Mouse (Mus musculus) hindbrain, embryonic 14.5 days (tissue): Measurements from ENCODE around the gene Gm3238. TPM values are rescaled to one million over a fixed set of nuclear protein-coding genes. Genes with fewer than 3 reads are reported as not detected.

ENCODE experiments used
- ATAC-seq: fragments of 200-750 bp; cut with Nextera tagmentation; 2 replicates; pipeline ENCODE4 v1.8.0; 2017; ENCODE audit warnings: moderate number of reproducible peaks, mild to moderate bottlenecking, moderate TSS enrichment, moderate library complexity; ENCODE audit not compliant: low FRiP score
- DNase-seq: peaks from one replicate; pipeline ENCODE4 v3.0.0-alpha.2; 2015; ENCODE audit warnings: low spot score
- H3K27ac ChIP-seq: fragments of 300-500 bp; sonication (generic); 2 replicates; pipeline ENCODE4 v1.5.1; 2014; ENCODE audit warnings: mild to moderate bottlenecking, moderate library complexity
- H3K27me3 ChIP-seq: fragments of 300-500 bp; sonication (generic); 2 replicates; pipeline ENCODE4 v1.6.1; 2014; ENCODE audit warnings: mild to moderate bottlenecking, low read length, mixed read lengths; ENCODE audit not compliant: control insufficient read depth, insufficient read depth
- H3K36me3 ChIP-seq: fragments of 300-500 bp; sonication (generic); replicated peaks from 2 replicates; pipeline ENCODE4 v1.6.1; 2014; ENCODE audit not compliant: control insufficient read depth, insufficient read depth
- H3K4me1 ChIP-seq: fragments of 300-500 bp; sonication (generic); replicated peaks from 2 replicates; pipeline ENCODE4 v1.6.1; 2014; ENCODE audit warnings: antibody characterized with exemption, low read length, mixed read lengths; ENCODE audit not compliant: control insufficient read depth, insufficient read depth
- H3K4me2 ChIP-seq: fragments of 300-500 bp; sonication (generic); replicated peaks from 2 replicates; pipeline ENCODE4 v1.6.1; 2014; ENCODE audit warnings: mild to moderate bottlenecking, moderate library complexity
- H3K4me3 ChIP-seq: fragments of 300-500 bp; sonication (generic); replicated peaks from 2 replicates; pipeline ENCODE4 v1.5.1; 2014; ENCODE audit warnings: mild to moderate bottlenecking, low read length
- H3K9ac ChIP-seq: fragments of 300-500 bp; sonication (generic); 2 replicates; pipeline ENCODE4 v1.6.1; 2014
- H3K9me3 ChIP-seq: fragments of 300-500 bp; sonication (generic); 2 replicates; pipeline ENCODE4 v1.6.1; 2016; ENCODE audit warnings: low read length; ENCODE audit not compliant: control insufficient read depth
- whole genome bisulfite sequencing: fragments of 180-500 bp; shearing (Covaris S2); extraction: QIAGEN DNeasy Blood & Tissue Kit; methylation state at CpG from one replicate; pipeline ENCODE4 v1.1.7; 2014; 5-methylcytosine and 5-hydroxymethylcytosine counted together
- polyA plus RNA-seq: library from polyadenylated mRNA; unstranded; fragments of >200 nt; fragmentation: Nextera tagmentation; extraction: Ambion mirVana; gene quantifications from 2 replicates; pipeline ENCODE4 v1.2.1, GENCODE M21; 2014

Gm3238 gene
- polyA plus RNA-seq, 1 experiment from 2014 or later, result not detected

DNA sequence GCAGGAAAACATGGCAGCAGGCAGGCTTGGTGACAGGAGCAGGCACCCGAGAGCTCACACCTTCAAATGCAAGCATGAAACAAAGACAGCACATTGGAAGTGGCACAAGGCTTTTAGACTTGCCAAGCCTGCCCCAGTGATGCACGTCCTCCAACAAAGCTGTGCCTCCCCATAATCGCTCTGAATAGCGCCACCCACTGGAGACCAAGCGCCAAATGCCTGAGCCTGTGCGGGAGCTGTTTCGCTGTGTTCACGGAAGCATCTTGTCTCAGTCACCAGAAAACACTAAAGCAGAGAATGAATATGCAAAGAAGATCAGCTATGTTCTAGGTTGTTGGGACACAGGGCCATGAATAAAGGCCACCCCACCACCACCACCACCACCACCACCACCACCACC, 46.3 kb downstream of the Gm3238 start:
- DNase-seq (no peak), ATAC-seq (no peak)
- Histone ChIP-seq H3K36me3 (no peaks in the 10 kb centered on the region), H3K4me3 (no peak overlapping the region), H3K27ac (no peak overlapping the region), H3K4me1 (no peaks in the 10 kb centered on the region), H3K9ac (no peak overlapping the region), H3K9me3 (no peaks in the 10 kb centered on the region), H3K27me3 (no peaks in the 10 kb centered on the region), H3K4me2 (no peak overlapping the region)
- 72% methylated on average over 8 of the region's 8 CpGs for WGBS

Other genes with a start within 250 kb of the Gm3238 start
- gene Itgb2, start 241.1 kb downstream of the Gm3238 start, polyA plus RNA-seq, result 0.99 and 1.1 TPM in 2 replicates
- gene Pttg1ip, start 189.6 kb downstream of the Gm3238 start, polyA plus RNA-seq, result 79.9 and 80.2 TPM in 2 replicates
- 235 and 260 TPM in 2 replicates for gene Sumo3, start 165.2 kb downstream of the Gm3238 start, polyA plus RNA-seq
- gene Gm49325, start 165.1 kb downstream of the Gm3238 start, polyA plus RNA-seq, result 3.8 and 5.1 TPM in 2 replicates
- 54.1 and 54.7 TPM in 2 replicates for gene Ube2g2, start 149.1 kb downstream of the Gm3238 start, polyA plus RNA-seq
- gene Tspear, start 84.8 kb downstream of the Gm3238 start, polyA plus RNA-seq, result 0.94 and 1.2 TPM in 2 replicates
- not detected in 2 replicates for gene Gm19402, start 80.6 kb downstream of the Gm3238 start, polyA plus RNA-seq
- gene Gm9508, start 74.1 kb downstream of the Gm3238 start, polyA plus RNA-seq, result not detected in 2 replicates
- gene Gm10272, start 64.7 kb downstream of the Gm3238 start, polyA plus RNA-seq, result not detected in 2 replicates
- gene Gm10024, start 59.9 kb downstream of the Gm3238 start, polyA plus RNA-seq, result not detected in 2 replicates
- gene Gm10142, start 55.5 kb downstream of the Gm3238 start, polyA plus RNA-seq, result not detected in 2 replicates
- not detected in 2 replicates for gene Krtap12-1, start 50.7 kb downstream of the Gm3238 start, polyA plus RNA-seq
- gene Gm10100, start 44.8 kb downstream of the Gm3238 start, polyA plus RNA-seq, result not detected in 2 replicates
- not detected in 2 replicates for gene Gm18596, start 28.7 kb downstream of the Gm3238 start, polyA plus RNA-seq
- not detected in 2 replicates for gene Gm9736, start 20.0 kb downstream of the Gm3238 start, polyA plus RNA-seq
- not detected in 2 replicates for gene Gm3233, start 11.6 kb downstream of the Gm3238 start, polyA plus RNA-seq
- not detected in 2 replicates for gene Gm7138, start 5.6 kb upstream of the Gm3238 start, polyA plus RNA-seq
- gene Gm3250, start 11.2 kb upstream of the Gm3238 start, polyA plus RNA-seq, result not detected in 2 replicates
- gene Gm7137, start 16.9 kb upstream of the Gm3238 start, polyA plus RNA-seq, result not detected in 2 replicates
- gene Gm9639, start 23.8 kb upstream of the Gm3238 start, polyA plus RNA-seq, result not detected in 2 replicates
- not detected in 2 replicates for gene Gm19668, start 27.8 kb upstream of the Gm3238 start, polyA plus RNA-seq
- not detected in 2 replicates for gene Gm9507, start 40.5 kb upstream of the Gm3238 start, polyA plus RNA-seq
- gene Gm2696, start 43.4 kb upstream of the Gm3238 start, polyA plus RNA-seq, result not detected in 2 replicates
- gene Krtap10-4, start 55.8 kb upstream of the Gm3238 start, polyA plus RNA-seq, result not detected in 2 replicates
- gene Krtap10-10, start 64.6 kb upstream of the Gm3238 start, polyA plus RNA-seq, result not detected in 2 replicates
- gene Gm36176, start 75.5 kb upstream of the Gm3238 start, polyA plus RNA-seq, result not detected in 2 replicates
- not detected in 2 replicates for gene Gm10318, start 81.5 kb upstream of the Gm3238 start, polyA plus RNA-seq
- gene Gm3285, start 90.7 kb upstream of the Gm3238 start, polyA plus RNA-seq, result not detected in 2 replicates
- gene Lrrc3, start 131.2 kb upstream of the Gm3238 start, polyA plus RNA-seq, result 19.6 and 20.3 TPM in 2 replicates
- 6.3 and 6.4 TPM in 2 replicates for gene Trpm2, start 199.2 kb upstream of the Gm3238 start, polyA plus RNA-seq
- 46.9 and 48.1 TPM in 2 replicates for gene 1810043G02Rik, start 207.2 kb upstream of the Gm3238 start, polyA plus RNA-seq
- gene Pfkl, start 238.8 kb upstream of the Gm3238 start, polyA plus RNA-seq, result 93.5 and 98.2 TPM in 2 replicates